Mouse (Mus musculus) small intestine, adult 2 months (tissue): ENCODE measurements at regions not wholly inside any gene's neighbourhood (a gene's known extent, or its start where the extent isn't known, plus 50 kb on each side); places are given as distances from the start of the nearest gene placed in this dataset.

Source experiments
- CTCF ChIP-seq: fragments of 200-500 bp; IDR thresholded peaks from 2 replicates; pipeline ENCODE4 v1.5.1; 2012; ENCODE audit warnings: low read depth, mild to moderate bottlenecking, control low read depth, inconsistent platforms, low read length, moderate library complexity, mixed read lengths; ENCODE audit not compliant: insufficient replicate concordance, insufficient read length; ENCODE audit errors: extremely low read depth
- POLR2A ChIP-seq: fragments of 200-500 bp; IDR thresholded peaks from 2 replicates; pipeline ENCODE4 v1.6.1; 2012; ENCODE audit warnings: low read depth, mild to moderate bottlenecking, control low read depth, inconsistent platforms, low read length, moderate library complexity

DNA sequence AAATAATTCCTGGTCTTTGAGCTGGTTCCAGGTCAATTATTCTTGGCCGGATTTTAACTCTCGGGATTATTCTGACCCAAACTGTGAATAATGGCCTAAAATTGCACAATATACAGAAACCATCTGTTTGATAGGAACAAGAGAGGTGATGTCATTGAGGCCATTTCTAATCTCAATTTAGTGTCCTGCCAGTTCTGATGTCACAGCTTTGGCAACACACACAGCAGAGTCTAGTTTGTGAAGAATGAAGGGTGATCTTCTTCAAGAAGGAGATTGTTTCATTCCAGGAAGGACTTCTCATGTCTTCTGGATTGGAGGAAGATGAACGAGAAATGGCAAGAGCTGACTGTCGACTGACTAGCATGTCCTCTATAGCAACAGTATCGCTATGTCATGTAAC lies 670.0 kb downstream of the Kcnj2 start:
- no peak for TF ChIP-seq CTCF
- no peak for TF ChIP-seq POLR2A
